9 mouse cellular contexts compared by ENCODE assay signal in genomic region chr4:46258774-46259173, GRCm38 (mm10).
DNase-seq lines count a peak whose midpoint lies in the region; TF ChIP-seq lines count a peak whose summit lies in the region.
"Had no signal": no experiment of that assay in that cellular context is flagged by ENCODE, and none has a peak within 500 bp of the region (broad histone marks: within the 10 kb centered on the region; RNA-seq: fewer than 3 reads in every experiment).

No protein-coding gene starts in this region.

- intact Hi-C loops in left cerebral cortex, postnatal 25 days (cut with DNase I) = no loop called here

- no peaks in the 10 kb centered on the region for H3K4me1 ChIP-seq in cerebellum, adult 2 months (ENCODE audit: control insufficient read depth, insufficient read depth, low read length)

- TF ChIP-seq POLR2A in cerebellum, adult 2 months (IDR thresholded peaks at IDR 0.05; ENCODE audit: borderline replicate concordance, insufficient read depth, low read length) = no peak

- DNase-seq in cerebellum, adult 2 months = peak; percentile 32 to 39
- no peak for DNase-seq in cerebellum, postnatal 4 days (ENCODE audit: low spot score in 2 of 2)
- peak; percentile 16 to 23 for DNase-seq in left cerebral cortex, adult 18-20 months (ENCODE audit: low spot score in 2 of 2)
- no peak for DNase-seq in left cerebral cortex, adult 8-10 months (ENCODE audit: low spot score in 2 of 2)
- DNase-seq in NIH3T3 (ENCODE audit: low read depth) = peak; percentile 75
- peak; percentile 26 to 46 for DNase-seq in left cerebral cortex, postnatal 25 days (ENCODE audit: low spot score in 2 of 2)
- DNase-seq in retina, embryonic 14.5 days (ENCODE audit: low spot score) = no peak
- no peak for DNase-seq in Muller cell, postnatal 12 days (ENCODE audit: inconsistent ontology term)
- DNase-seq: layer of hippocampus, postnatal 36 days had no signal

- peak; percentile 49 for TF ChIP-seq CTCF in cerebellum, adult 2 months (IDR thresholded peaks at IDR 0.05; ENCODE audit: borderline replicate concordance, insufficient read depth, low read depth, low read length)

- H3K27ac ChIP-seq in cerebellum, adult 2 months (ENCODE audit: insufficient read depth, low read length) = no peak overlapping the region

- WGBS in cerebellum, adult 2 months = 58% methylated on average over 5 of the region's 5 CpGs

- H3K4me3 ChIP-seq in cerebellum, adult 2 months (replicated peaks; ENCODE audit: insufficient read depth, low read depth, low read length) = no peak overlapping the region

- H3K27me3 ChIP-seq in cerebellum, adult 2 months (ENCODE audit: control insufficient read depth, insufficient read depth, low read length) = no peaks in the 10 kb centered on the region

Comparison
In these comparisons a context has a peak if more than half of its experiments do, and no peak if none do; other contexts are left out.
1. DNase-seq: peak in cerebellum, adult 2 months (2 of 2), left cerebral cortex, adult 18-20 months (2 of 2), NIH3T3 (single experiment) and left cerebral cortex, postnatal 25 days (2 of 2); none in cerebellum, postnatal 4 days (0 of 2), left cerebral cortex, adult 8-10 months (0 of 2), retina, embryonic 14.5 days (single experiment) and Muller cell, postnatal 12 days (single experiment).